Mouse (Mus musculus) heart, postnatal 14 days (tissue): ENCODE results near the gene Ltb. TPM values are rescaled to one million over a fixed set of nuclear protein-coding genes. Genes with fewer than 3 reads are reported as not detected.
"Not testable (repeated sequence)": the region's sequence is repeated elsewhere in the genome, so short reads cannot be mapped to it uniquely, and the experiment has no call there.

Experiments used
- DNase-seq, 2 experiments: peaks; one replicate each; pipeline ENCODE4 v3.0.0; 2021 to 2022
- intact Hi-C: fragments of 180-260 bp; cut with DNase I; formaldehyde crosslinking; loops from one replicate; pipeline ENCODE4 v1.15.1; 2025
- total RNA-seq, 2 experiments: library from RNA; stranded (reverse); gene quantifications; 2 replicates each; pipeline ENCODE4 v1.2.3; 2021

The Ltb gene
- total RNA-seq, 2 experiments from 2014 or later: 1.2 to 3.8 TPM

- intact Hi-C loops: no loop called here
Measured at GRCm38 (mm10) chr17:35213071-35213470, 18.8 kb downstream of the Ltb start.

GRCm38 (mm10) chr17:35218516-35219193 is 24.4 kb downstream of the Ltb start:
- DNase-seq: peak in 1 of 2 experiments; percentile 51
- intact Hi-C loops: loop anchor here (2.0 kb wide), 1 partner anchor 16 kb away; the partner anchor contains the start of gene Tnf

More at GRCm38 (mm10) chr17:35213071-35213470, 18.8 kb downstream of the Ltb start:
- no peak for DNase-seq

- intact Hi-C loops: loop anchor here (2.0 kb wide), 2 partner anchors 17 to 23 kb away; partner anchors contain the start of gene Tnf
Measured at GRCm38 (mm10) chr17:35219601-35220041, 25.4 kb downstream of the Ltb start.

GRCm38 (mm10) chr17:35220156-35220952 is 26.1 kb downstream of the Ltb start, which contains the start of gene Gm16181:
Gene Gm16181, plus strand, starts transcription at chr17:35220834.
- intact Hi-C loops: loop anchor here (2.0 kb wide), 1 partner anchor 24 kb away; no protein-coding TSS in a partner anchor
- DNase-seq: peak; percentile 72 to 74

More at GRCm38 (mm10) chr17:35219601-35220041, 25.4 kb downstream of the Ltb start:
- DNase-seq: no peak

GRCm38 (mm10) chr17:35222299-35222698 is 28.1 kb downstream of the Ltb start:
- intact Hi-C loops: no loop called here
- DNase-seq: no peak

GRCm38 (mm10) chr17:35224641-35225040 is 30.4 kb downstream of the Ltb start:
- intact Hi-C loops: no loop called here
- no peak for DNase-seq

GRCm38 (mm10) chr17:35225456-35225855 is 31.2 kb downstream of the Ltb start:
- intact Hi-C loops: no loop called here
- no peak for DNase-seq

- intact Hi-C loops: no loop called here
- DNase-seq: no peak
Measured at GRCm38 (mm10) chr17:35226561-35227046, 32.4 kb downstream of the Ltb start.

GRCm38 (mm10) chr17:35231022-35231421 is 36.8 kb downstream of the Ltb start:
- intact Hi-C loops: loop anchor here (5.0 kb wide), 2 partner anchors 34 to 104 kb away; partner anchors contain the start of gene D17H6S53E

GRCm38 (mm10) chr17:35232043-35232442 is 37.8 kb downstream of the Ltb start:
- DNase-seq: peak; percentile 87 to 92
- intact Hi-C loops: loop anchor here (1.0 to 5.0 kb wide), 3 partner anchors 35 to 105 kb away; partner anchors contain the start of gene D17H6S53E

More at GRCm38 (mm10) chr17:35231022-35231421, 36.8 kb downstream of the Ltb start:
- no peak for DNase-seq

- DNase-seq: no peak
- intact Hi-C loops: loop anchor here (1.0 to 5.0 kb wide), 3 partner anchors 35 to 105 kb away; partner anchors contain the start of gene D17H6S53E
Measured at GRCm38 (mm10) chr17:35232659-35233058, 38.4 kb downstream of the Ltb start.

GRCm38 (mm10) chr17:35233114-35233980 is 39.1 kb downstream of the Ltb start, which contains the start of gene Atp6v1g2:
Gene Atp6v1g2, plus strand, starts transcription at chr17:35233660.
- DNase-seq: no peak
- intact Hi-C loops: loop anchor here (5.0 kb wide), 2 partner anchors 36 to 106 kb away; partner anchors contain the start of gene D17H6S53E

GRCm38 (mm10) chr17:35234090-35234489 is 39.9 kb downstream of the Ltb start:
- intact Hi-C loops: loop anchor here (5.0 kb wide), 2 partner anchors 37 to 107 kb away; partner anchors contain the start of gene D17H6S53E

GRCm38 (mm10) chr17:35234903-35235302 is 40.7 kb downstream of the Ltb start:
- intact Hi-C loops: loop anchor here (5.0 kb wide), 2 partner anchors 38 to 108 kb away; partner anchors contain the start of gene D17H6S53E
- DNase-seq: peak; percentile 56 to 62

More at GRCm38 (mm10) chr17:35234090-35234489, 39.9 kb downstream of the Ltb start:
- not testable (repeated sequence) for DNase-seq

- intact Hi-C loops: no loop called here
Measured at GRCm38 (mm10) chr17:35235614-35236389, 41.6 kb downstream of the Ltb start, which contains the start of gene Nfkbil1. Gene Nfkbil1, minus strand, starts transcription at chr17:35235792.

GRCm38 (mm10) chr17:35236390-35236746 is 42.1 kb downstream of the Ltb start:
- intact Hi-C loops: no loop called here
- DNase-seq: peak; percentile 97 to 99

More at GRCm38 (mm10) chr17:35235614-35236389, 41.6 kb downstream of the Ltb start, which contains the start of gene Nfkbil1:
- peak; percentile 88 to 89 for DNase-seq

- no peak for DNase-seq
- intact Hi-C loops: no loop called here
Measured at GRCm38 (mm10) chr17:35236996-35237395, 42.8 kb downstream of the Ltb start.

- no peak for DNase-seq
- intact Hi-C loops: no loop called here
Measured at GRCm38 (mm10) chr17:35237504-35237903, 43.3 kb downstream of the Ltb start.
